8 mouse cellular contexts compared by ENCODE assay signal in genomic region chr14:61294738-61295079, GRCm38 (mm10). TPM values are rescaled to one million over a fixed set of nuclear protein-coding genes. Genes with fewer than 3 reads are reported as not detected.
DNase-seq lines count a peak whose midpoint lies in the region; ATAC-seq lines count a peak whose summit lies in the region.

No protein-coding gene starts in this region.

- no peaks in the 10 kb centered on the region for H3K9me3 ChIP-seq in forebrain, embryonic 11.5 days (ENCODE audit: control insufficient read depth, low read length)
- H3K9me3 ChIP-seq in forebrain, embryonic 15.5 days, result no peaks in the 10 kb centered on the region
- H3K9me3 ChIP-seq in heart, embryonic 13.5 days, result no peaks in the 10 kb centered on the region
- no peaks in the 10 kb centered on the region for H3K9me3 ChIP-seq in lung, embryonic 16.5 days (ENCODE audit: control insufficient read depth, low read length)

- no peaks in the 10 kb centered on the region for H3K4me1 ChIP-seq in forebrain, embryonic 11.5 days (replicated peaks; ENCODE audit: control insufficient read depth, insufficient read depth, low read length)
- peaks cover 5% of the 10 kb centered on the region; the same call in 1 of the 2 replicates for H3K4me1 ChIP-seq in forebrain, embryonic 15.5 days
- peaks cover 5% of the 10 kb centered on the region; the same call in 1 of the 2 replicates for H3K4me1 ChIP-seq in heart, embryonic 13.5 days
- 0 out of 2 replicates have a peak, but pooled peaks cover 3% of the 10 kb centered on the region for H3K4me1 ChIP-seq in lung, embryonic 16.5 days (replicated peaks; ENCODE audit: control insufficient read depth, insufficient read depth, low read length)

- no peak overlapping the region for H3K4me3 ChIP-seq in forebrain, embryonic 11.5 days (ENCODE audit: low read depth, low read length)
- no peak overlapping the region for H3K4me3 ChIP-seq in forebrain, embryonic 15.5 days
- H3K4me3 ChIP-seq in heart, embryonic 13.5 days, result no peak overlapping the region
- H3K4me3 ChIP-seq in lung, embryonic 16.5 days (ENCODE audit: low read length), result no peak overlapping the region

- no peaks in the 10 kb centered on the region for H3K36me3 ChIP-seq in forebrain, embryonic 11.5 days (ENCODE audit: control insufficient read depth, insufficient read depth, low read length)
- no peaks in the 10 kb centered on the region for H3K36me3 ChIP-seq in forebrain, embryonic 15.5 days
- no peaks in the 10 kb centered on the region for H3K36me3 ChIP-seq in heart, embryonic 13.5 days
- no peaks in the 10 kb centered on the region for H3K36me3 ChIP-seq in lung, embryonic 16.5 days (ENCODE audit: control insufficient read depth, insufficient read depth, low read length)

- H3K27ac ChIP-seq in forebrain, embryonic 11.5 days (ENCODE audit: low read depth, low read length), result no peak overlapping the region
- no peak overlapping the region for H3K27ac ChIP-seq in forebrain, embryonic 15.5 days (replicated peaks)
- no peak overlapping the region for H3K27ac ChIP-seq in heart, embryonic 13.5 days (replicated peaks)
- no peak overlapping the region for H3K27ac ChIP-seq in lung, embryonic 16.5 days (ENCODE audit: low read length)

- H3K9ac ChIP-seq in forebrain, embryonic 11.5 days (ENCODE audit: low read length), result no peak overlapping the region
- no peak overlapping the region for H3K9ac ChIP-seq in forebrain, embryonic 15.5 days (replicated peaks)
- no peak overlapping the region for H3K9ac ChIP-seq in heart, embryonic 13.5 days
- no peak overlapping the region for H3K9ac ChIP-seq in lung, embryonic 16.5 days (ENCODE audit: low read length)

- no peak overlapping the region for H3K4me2 ChIP-seq in forebrain, embryonic 11.5 days (ENCODE audit: low read depth, low read length, severe bottlenecking)
- no peak overlapping the region; the same call in 1 of the 2 replicates for H3K4me2 ChIP-seq in forebrain, embryonic 15.5 days (replicated peaks)
- peak overlapping the region; percentile 11; the same call in 1 of the 2 replicates for H3K4me2 ChIP-seq in heart, embryonic 13.5 days
- H3K4me2 ChIP-seq in lung, embryonic 16.5 days (ENCODE audit: low read depth, low read length), result peak overlapping the region; percentile 24; the same call in 1 of the 2 replicates

- WGBS in forebrain, embryonic 11.5 days, result 17% methylated on average over 6 of the region's 6 CpGs
- WGBS in forebrain, embryonic 15.5 days, result 16% methylated on average over 6 of the region's 6 CpGs
- WGBS in heart, embryonic 13.5 days, result 15% methylated on average over 6 of the region's 6 CpGs
- 15% methylated on average over 6 of the region's 6 CpGs for WGBS in lung, embryonic 16.5 days

- no peak for ATAC-seq in forebrain, embryonic 11.5 days (replicated peaks; ENCODE audit: low FRiP score)
- ATAC-seq in forebrain, embryonic 15.5 days (replicated peaks), result no peak
- no peak for ATAC-seq in heart, embryonic 13.5 days (ENCODE audit: extremely low read depth, insufficient number of reproducible peaks, low FRiP score, low TSS enrichment)
- 0 out of 2 replicates have a peak, but pooled peaks have one; percentile 15 for ATAC-seq in lung, embryonic 16.5 days (ENCODE audit: low read depth)

- peak; percentile 76 for DNase-seq in forebrain, embryonic 11.5 days (ENCODE audit: low spot score)
- DNase-seq in adrenal gland, adult 18-20 months (ENCODE audit: low spot score in 2 of 2), result peak; percentile 45 to 47
- DNase-seq in embryo, embryonic 10.5 days (ENCODE audit: low spot score), result peak; percentile 88
- peak; percentile 75 to 80 for DNase-seq in kidney, postnatal 4 days
- peak; percentile 18 to 32 for DNase-seq in right cerebral cortex, postnatal 36 days (ENCODE audit: low spot score in 2 of 2)

- H3K27me3 ChIP-seq in forebrain, embryonic 11.5 days (ENCODE audit: control insufficient read depth, insufficient read depth, low read length), result no peaks in the 10 kb centered on the region
- H3K27me3 ChIP-seq in forebrain, embryonic 15.5 days, result no peaks in the 10 kb centered on the region
- no peaks in the 10 kb centered on the region; the same call in none of the 2 replicates for H3K27me3 ChIP-seq in heart, embryonic 13.5 days (replicated peaks)
- no peaks in the 10 kb centered on the region for H3K27me3 ChIP-seq in lung, embryonic 16.5 days (ENCODE audit: control insufficient read depth, insufficient read depth, low read depth, low read length)

RNA-seq across cellular contexts. Expression of gene Arl11, which starts 14.8 kb away (rescaled TPM):
- polyA plus RNA-seq in forebrain, embryonic 11.5 days (2014; fragmentation: Nextera tagmentation; extraction: Ambion mirVana), result 0.29 TPM in 2 replicates
- 0.28 and 0.33 TPM in 2 replicates for polyA plus RNA-seq in forebrain, embryonic 15.5 days (2015; fragmentation: Nextera tagmentation; extraction: Ambion mirVana)
- total RNA-seq in adrenal gland, adult 18-20 months (2021), result 1 to 10 TPM; 1.8 to 3.3 TPM
- polyA plus RNA-seq in heart, embryonic 13.5 days (2015; fragmentation: Nextera tagmentation; extraction: Ambion mirVana), result 0.41 and 0.46 TPM in 2 replicates
- polyA plus RNA-seq in lung, embryonic 16.5 days (2015; fragmentation: Nextera tagmentation; extraction: Ambion mirVana), result 1.2 and 2.0 TPM in 2 replicates

RNA-seq across cellular contexts. Expression of gene Sgcg, which starts 36.4 kb away (rescaled TPM):
- polyA plus RNA-seq in forebrain, embryonic 11.5 days (2014; fragmentation: Nextera tagmentation; extraction: Ambion mirVana), result 0.13 TPM in 1 of 2 replicates, not detected in the other
- polyA plus RNA-seq in forebrain, embryonic 15.5 days (2015; fragmentation: Nextera tagmentation; extraction: Ambion mirVana), result 0.20 TPM in 1 of 2 replicates, not detected in the other
- total RNA-seq in adrenal gland, adult 18-20 months (2021), result 1 to 10 TPM in 1 of 2 experiments, under 1 TPM in 1; 0.86 to 1.3 TPM
- polyA plus RNA-seq in heart, embryonic 13.5 days (2015; fragmentation: Nextera tagmentation; extraction: Ambion mirVana), result 16.6 and 19.9 TPM in 2 replicates
- polyA plus RNA-seq in lung, embryonic 16.5 days (2015; fragmentation: Nextera tagmentation; extraction: Ambion mirVana), result 1.6 and 3.7 TPM in 2 replicates

Comparison
In these comparisons a context has a peak if more than half of its experiments do, and no peak if none do; other contexts are left out.
1. DNase-seq: peak in every context shown above with its lines; median percentile 88 in embryo, embryonic 10.5 days; 78 in kidney, postnatal 4 days; 76 in forebrain, embryonic 11.5 days; 46 in adrenal gland, adult 18-20 months; 25 in right cerebral cortex, postnatal 36 days.
2. H3K4me2 ChIP-seq: peak in heart, embryonic 13.5 days (single experiment) and lung, embryonic 16.5 days (single experiment); none in forebrain, embryonic 11.5 days (single experiment) and forebrain, embryonic 15.5 days (single experiment).